Comparison of ENCODE assay signal across 9 mouse cellular contexts in the genomic region with DNA sequence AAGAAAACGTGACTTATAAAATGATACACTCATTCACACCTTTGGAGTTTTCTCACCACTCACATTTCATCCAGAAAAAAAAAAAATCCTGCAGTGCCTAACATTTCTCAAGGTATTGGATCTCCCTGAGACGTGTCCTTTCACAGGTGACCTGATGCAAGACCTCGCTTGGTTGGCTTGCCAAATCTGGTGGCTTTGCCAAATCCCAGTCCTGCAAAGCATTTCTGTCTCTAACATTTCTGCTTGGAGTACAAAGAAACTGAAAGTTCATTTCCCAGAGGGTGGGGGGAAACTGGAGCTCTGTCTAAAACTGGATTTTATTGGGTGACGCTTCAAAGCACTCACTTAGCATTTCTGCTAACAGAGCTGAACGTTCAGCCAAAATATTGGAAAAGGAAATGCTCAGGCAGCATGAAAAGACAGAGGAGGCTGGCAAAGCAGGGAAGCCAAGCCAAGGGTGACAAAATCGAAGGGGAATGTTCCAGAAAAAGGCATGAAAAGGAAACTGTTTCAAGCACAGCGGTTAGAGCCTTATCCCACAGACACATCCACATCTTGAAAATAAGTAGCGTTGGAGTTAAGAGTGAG.
DNase-seq lines count a peak whose midpoint lies in the region; ATAC-seq lines count a peak whose summit lies in the region.
"Had no signal": no experiment of that assay in that cellular context is flagged by ENCODE, and none has a peak within 500 bp of the region (broad histone marks: within the 10 kb centered on the region; RNA-seq: fewer than 3 reads in every experiment).

No protein-coding gene starts in this region.

- no peak overlapping the region for H3K4me2 ChIP-seq in midbrain, embryonic 14.5 days (ENCODE audit: low read length)
- H3K4me2 ChIP-seq in midbrain, embryonic 16.5 days (ENCODE audit: low read length), result no peak overlapping the region
- H3K4me2 ChIP-seq in forebrain, embryonic 16.5 days (ENCODE audit: low read length), result no peak overlapping the region
- peak overlapping the region; percentile 17; the same call in 1 of the 2 replicates for H3K4me2 ChIP-seq in limb, embryonic 15.5 days
- H3K4me2 ChIP-seq: midbrain, embryonic 12.5 days had no signal

- peak; percentile 90 for ATAC-seq in frontal cortex, adult (ENCODE audit: low TSS enrichment)
- ATAC-seq in midbrain, embryonic 14.5 days (ENCODE audit: low FRiP score, low TSS enrichment), result no peak
- ATAC-seq in midbrain, embryonic 16.5 days, result no peak
- peak; percentile 93 for ATAC-seq in forebrain, embryonic 16.5 days
- ATAC-seq in limb, embryonic 15.5 days (ENCODE audit: insufficient number of reproducible peaks, low FRiP score, low TSS enrichment, low read depth), result peak; percentile 67
- ATAC-seq in activated CD4-positive, CD25-positive, alpha-beta regulatory T cell, adult 4 months, result no peak

- 73% methylated on average over 8 of the region's 8 CpGs for WGBS in midbrain, embryonic 14.5 days
- 65% methylated on average over 8 of the region's 8 CpGs for WGBS in midbrain, embryonic 16.5 days
- WGBS in forebrain, embryonic 16.5 days, result 37% methylated on average over 8 of the region's 8 CpGs
- 21% methylated on average over 8 of the region's 8 CpGs for WGBS in limb, embryonic 15.5 days

- H3K9me3 ChIP-seq in midbrain, embryonic 14.5 days (ENCODE audit: control insufficient read depth, low read length), result no peaks in the 10 kb centered on the region
- H3K9me3 ChIP-seq in midbrain, embryonic 16.5 days (replicated peaks; ENCODE audit: control insufficient read depth, low read length, poor library complexity, severe bottlenecking), result no peaks in the 10 kb centered on the region
- H3K9me3 ChIP-seq in forebrain, embryonic 16.5 days (ENCODE audit: control insufficient read depth, low read length), result no peaks in the 10 kb centered on the region
- no peaks in the 10 kb centered on the region for H3K9me3 ChIP-seq in limb, embryonic 15.5 days
- H3K9me3 ChIP-seq: midbrain, embryonic 12.5 days had no signal

- no peak for DNase-seq in frontal cortex, postnatal 25 days (ENCODE audit: low spot score in 2 of 2)
- DNase-seq in midbrain, embryonic 14.5 days, result peak; percentile 22
- DNase-seq in spleen, postnatal 10 days (ENCODE audit: low spot score in 2 of 2), result no peak

- no peaks in the 10 kb centered on the region for H3K4me1 ChIP-seq in midbrain, embryonic 14.5 days (ENCODE audit: control insufficient read depth, insufficient read depth, low read length)
- 0 out of 2 replicates have a peak, but pooled peaks cover 2% of the 10 kb centered on the region for H3K4me1 ChIP-seq in midbrain, embryonic 16.5 days (ENCODE audit: control insufficient read depth, insufficient read depth, low read length)
- H3K4me1 ChIP-seq in forebrain, embryonic 16.5 days (replicated peaks; ENCODE audit: control insufficient read depth, insufficient read depth, low read length), result peaks cover 11% of the 10 kb centered on the region
- H3K4me1 ChIP-seq in limb, embryonic 15.5 days, result peaks cover 15% of the 10 kb centered on the region
- H3K4me1 ChIP-seq: midbrain, embryonic 12.5 days had no signal

- H3K27me3 ChIP-seq in midbrain, embryonic 14.5 days (ENCODE audit: control insufficient read depth, insufficient read depth, low read length), result no peaks in the 10 kb centered on the region
- H3K27me3 ChIP-seq in midbrain, embryonic 16.5 days (ENCODE audit: control insufficient read depth, insufficient read depth, low read depth, low read length), result no peaks in the 10 kb centered on the region
- no peaks in the 10 kb centered on the region for H3K27me3 ChIP-seq in forebrain, embryonic 16.5 days (replicated peaks; ENCODE audit: control insufficient read depth, insufficient read depth, low read length)
- no peaks in the 10 kb centered on the region for H3K27me3 ChIP-seq in limb, embryonic 15.5 days
- H3K27me3 ChIP-seq: midbrain, embryonic 12.5 days had no signal

- no peaks in the 10 kb centered on the region for H3K36me3 ChIP-seq in midbrain, embryonic 14.5 days (ENCODE audit: control insufficient read depth, insufficient read depth, low read length)
- no peaks in the 10 kb centered on the region for H3K36me3 ChIP-seq in midbrain, embryonic 16.5 days (ENCODE audit: control insufficient read depth, insufficient read depth, low read length)
- H3K36me3 ChIP-seq in forebrain, embryonic 16.5 days (ENCODE audit: control insufficient read depth, insufficient read depth), result no peaks in the 10 kb centered on the region
- no peaks in the 10 kb centered on the region for H3K36me3 ChIP-seq in limb, embryonic 15.5 days
- H3K36me3 ChIP-seq: midbrain, embryonic 12.5 days had no signal

- no peak overlapping the region for H3K4me3 ChIP-seq in midbrain, embryonic 14.5 days (replicated peaks; ENCODE audit: low read depth, low read length)
- H3K4me3 ChIP-seq in midbrain, embryonic 16.5 days (ENCODE audit: low read depth, low read length), result no peak overlapping the region
- no peak overlapping the region for H3K4me3 ChIP-seq in forebrain, embryonic 16.5 days (replicated peaks; ENCODE audit: low read length)
- no peak overlapping the region for H3K4me3 ChIP-seq in limb, embryonic 15.5 days
- H3K4me3 ChIP-seq: midbrain, embryonic 12.5 days had no signal

- no peak overlapping the region for H3K9ac ChIP-seq in midbrain, embryonic 14.5 days (replicated peaks; ENCODE audit: low read length)
- no peak overlapping the region for H3K9ac ChIP-seq in midbrain, embryonic 16.5 days (ENCODE audit: low read depth, low read length)
- H3K9ac ChIP-seq in forebrain, embryonic 16.5 days (replicated peaks; ENCODE audit: low read depth, low read length), result no peak overlapping the region
- no peak overlapping the region for H3K9ac ChIP-seq in limb, embryonic 15.5 days
- H3K9ac ChIP-seq: midbrain, embryonic 12.5 days had no signal

- H3K27ac ChIP-seq in midbrain, embryonic 14.5 days (replicated peaks; ENCODE audit: low read depth, low read length), result no peak overlapping the region
- no peak overlapping the region for H3K27ac ChIP-seq in midbrain, embryonic 16.5 days (ENCODE audit: low read length)
- no peak overlapping the region for H3K27ac ChIP-seq in forebrain, embryonic 16.5 days (ENCODE audit: low read length)
- H3K27ac ChIP-seq in limb, embryonic 15.5 days, result peak overlapping the region; percentile 69
- H3K27ac ChIP-seq: midbrain, embryonic 12.5 days had no signal

Comparison
In these comparisons a context has a peak if more than half of its experiments do, and no peak if none do; other contexts are left out.
1. ATAC-seq: peak in frontal cortex, adult (single experiment), forebrain, embryonic 16.5 days (single experiment) and limb, embryonic 15.5 days (single experiment); none in midbrain, embryonic 14.5 days (single experiment), midbrain, embryonic 16.5 days (single experiment) and activated CD4-positive, CD25-positive, alpha-beta regulatory T cell, adult 4 months (single experiment).